Mouse (Mus musculus) kidney, postnatal 10 days (tissue): ENCODE results near the gene Morn3.

ENCODE experiments used
- DNase-seq: peaks from one replicate; pipeline ENCODE4 v3.0.0; 2021; ENCODE audit warnings: mixed read lengths

Gene Morn3

GRCm38 (mm10) chr5:122989551-122990330 is 57.1 kb downstream of the Morn3 start, which contains the start of gene Kdm2b:
Kdm2b (minus strand) TSS chr5:122989823.
- DNase-seq, result peak; percentile 44

- DNase-seq, result peak; percentile 82
These were observed 57.8 kb downstream of the Morn3 start for GRCm38 (mm10) chr5:122989001-122989525.

GRCm38 (mm10) chr5:122988021-122988751 is 58.6 kb downstream of the Morn3 start:
- peak; percentile 74 for DNase-seq

- peak; percentile 67 for DNase-seq
These were observed 59.4 kb downstream of the Morn3 start for GRCm38 (mm10) chr5:122987211-122988020.

GRCm38 (mm10) chr5:122986091-122986493 is 60.7 kb downstream of the Morn3 start:
- no peak for DNase-seq
